Comparison of ENCODE assay signal across 8 mouse cellular contexts in genomic region chr9:102353056-102353635, GRCm38 (mm10). TPM values are rescaled to one million over a fixed set of nuclear protein-coding genes. Genes with fewer than 3 reads are reported as not detected.
DNase-seq lines count a peak whose midpoint lies in the region; ATAC-seq lines count a peak whose summit lies in the region.
"Had no signal": no experiment of that assay in that cellular context is flagged by ENCODE, and none has a peak within 500 bp of the region (broad histone marks: within the 10 kb centered on the region; RNA-seq: fewer than 3 reads in every experiment).

No protein-coding gene starts in this region.

- peaks cover 91% of the 10 kb centered on the region for H3K27me3 ChIP-seq in embryonic facial prominence, embryonic 10.5 days (replicated peaks; ENCODE audit: low read depth, poor library complexity, severe bottlenecking)
- peaks cover 93% of the 10 kb centered on the region for H3K27me3 ChIP-seq in hindbrain, embryonic 10.5 days (ENCODE audit: insufficient read depth, poor library complexity, severe bottlenecking)
- H3K27me3 ChIP-seq in midbrain, embryonic 11.5 days (ENCODE audit: control insufficient read depth, insufficient read depth, low read length): peaks cover 27% of the 10 kb centered on the region

- ATAC-seq in midbrain, embryonic 11.5 days (ENCODE audit: low FRiP score): no peak

- peak overlapping the region; percentile 84 for H3K27ac ChIP-seq in embryonic facial prominence, embryonic 10.5 days (replicated peaks)
- peak overlapping the region; percentile 91 for H3K27ac ChIP-seq in hindbrain, embryonic 10.5 days
- no peak overlapping the region for H3K27ac ChIP-seq in midbrain, embryonic 11.5 days (ENCODE audit: low read depth, low read length)

- under 1% methylated on average over 37 of the region's 38 CpGs for WGBS in embryonic facial prominence, embryonic 10.5 days
- WGBS in hindbrain, embryonic 10.5 days: under 1% methylated on average over 38 of the region's 38 CpGs
- under 1% methylated on average over 38 of the region's 38 CpGs for WGBS in midbrain, embryonic 11.5 days

- no peaks in the 10 kb centered on the region for H3K9me3 ChIP-seq in embryonic facial prominence, embryonic 10.5 days
- H3K9me3 ChIP-seq in hindbrain, embryonic 10.5 days: no peaks in the 10 kb centered on the region
- no peaks in the 10 kb centered on the region for H3K9me3 ChIP-seq in midbrain, embryonic 11.5 days (ENCODE audit: control insufficient read depth, low read length)

- H3K4me1 ChIP-seq in embryonic facial prominence, embryonic 10.5 days: peaks cover 33% of the 10 kb centered on the region
- H3K4me1 ChIP-seq in hindbrain, embryonic 10.5 days (replicated peaks): peaks cover 33% of the 10 kb centered on the region
- H3K4me1 ChIP-seq in midbrain, embryonic 11.5 days (ENCODE audit: control insufficient read depth, insufficient read depth, low read length): peaks cover 15% of the 10 kb centered on the region

- no peaks in the 10 kb centered on the region for H3K36me3 ChIP-seq in embryonic facial prominence, embryonic 10.5 days (replicated peaks)
- H3K36me3 ChIP-seq in hindbrain, embryonic 10.5 days: no peaks in the 10 kb centered on the region
- no peaks in the 10 kb centered on the region for H3K36me3 ChIP-seq in midbrain, embryonic 11.5 days (ENCODE audit: control insufficient read depth, insufficient read depth, low read length)

- peak overlapping the region; percentile 78 for H3K4me3 ChIP-seq in embryonic facial prominence, embryonic 10.5 days
- H3K4me3 ChIP-seq in hindbrain, embryonic 10.5 days: peak overlapping the region; percentile 82
- peak overlapping the region; percentile 56 for H3K4me3 ChIP-seq in midbrain, embryonic 11.5 days (ENCODE audit: low read depth, low read length)

- peak; percentile 28 to 46 for DNase-seq in layer of hippocampus, postnatal 10 days (ENCODE audit: low spot score in 2 of 2)
- DNase-seq in layer of hippocampus, adult 9-11 months: no peak
- no peak for DNase-seq in embryonic facial prominence, embryonic 10.5 days (ENCODE audit: low spot score)
- peak; percentile 46 for DNase-seq in hindbrain, embryonic 10.5 days (ENCODE audit: low spot score)
- DNase-seq in midbrain, embryonic 11.5 days (ENCODE audit: low spot score, missing footprints): peak; percentile 96
- no peak for DNase-seq in yolk sac, embryonic 10.5 days (ENCODE audit: low spot score)
- DNase-seq in spleen, adult 18-20 months: no peak

- H3K4me2 ChIP-seq in midbrain, embryonic 11.5 days: peak overlapping the region; percentile 99

- H3K9ac ChIP-seq in midbrain, embryonic 11.5 days (ENCODE audit: low read length): peak overlapping the region; percentile 69

RNA-seq across cellular contexts. Expression of gene Ephb1, which starts 1.3 kb away (rescaled TPM):
- total RNA-seq in layer of hippocampus, postnatal 10 days (2021): 10 to 100 TPM; 31.6 to 35.8 TPM
- 4.7 and 6.1 TPM in 2 replicates for polyA plus RNA-seq in embryonic facial prominence, embryonic 10.5 days (2016; fragmentation: Nextera tagmentation; extraction: Ambion mirVana)
- polyA plus RNA-seq in hindbrain, embryonic 10.5 days (2016; fragmentation: Nextera tagmentation; extraction: Ambion mirVana): 8.0 and 12.0 TPM in 2 replicates
- 17.8 and 18.8 TPM in 2 replicates for polyA plus RNA-seq in midbrain, embryonic 11.5 days (2014; fragmentation: Nextera tagmentation; extraction: Ambion mirVana)
- total RNA-seq: neutrophil, adult 5-6 weeks had no signal

Comparison
In these comparisons a context has a peak if more than half of its experiments do, and no peak if none do; other contexts are left out.
1. DNase-seq: peak in layer of hippocampus, postnatal 10 days (2 of 2), hindbrain, embryonic 10.5 days (single experiment) and midbrain, embryonic 11.5 days (single experiment); none in layer of hippocampus, adult 9-11 months (single experiment), embryonic facial prominence, embryonic 10.5 days (single experiment), yolk sac, embryonic 10.5 days (single experiment) and spleen, adult 18-20 months (0 of 2).
2. Peak in every context shown above with its lines, with median percentiles within 50 percentile points of each other: H3K4me3 ChIP-seq.